Mouse (Mus musculus): ENCODE measurements around the gene Prpsap1. TPM values are rescaled to one million over a fixed set of nuclear protein-coding genes. Genes with fewer than 3 reads are reported as not detected.
A peak's percentile ranks its signal among the peaks of the same experiment; 100 is the strongest.

The Prpsap1 gene
- 177 and 178 TPM in 2 replicates for polyA plus RNA-seq (2015; fragmentation: Nextera tagmentation; extraction: Ambion mirVana)

GRCm38 (mm10) chr11:116493795-116494252 lies at the start of gene Prpsap1:
Gene Prpsap1, minus strand, starts transcription at chr11:116494202.
- H3K4me3 ChIP-seq = no peak within 1 kb of the TSS
- no peak for ATAC-seq (ENCODE audit: low read depth)
- H3K36me3 ChIP-seq = no peaks in the 10 kb centered on the region
- H3K4me2 ChIP-seq = no peak within 1 kb of the TSS
- peaks cover 37% of the 10 kb centered on the region for H3K4me1 ChIP-seq (replicated peaks)
- 26% methylated on average over 4 of the region's 4 CpGs for WGBS
- no peaks in the 10 kb centered on the region for H3K27me3 ChIP-seq
- no peak within 1 kb of the TSS for H3K9ac ChIP-seq
- H3K27ac ChIP-seq (replicated peaks) = peak within 1 kb of the TSS; percentile 70
- H3K9me3 ChIP-seq = no peaks in the 10 kb centered on the region

GRCm38 (mm10) chr11:116543110-116543509 lies 49.1 kb upstream of the Prpsap1 start:
- no peak overlapping the region for H3K4me2 ChIP-seq
- H3K9ac ChIP-seq = no peak overlapping the region
- H3K9me3 ChIP-seq = no peaks in the 10 kb centered on the region
- H3K36me3 ChIP-seq = peaks cover 94% of the 10 kb centered on the region
- 0 out of 2 replicates have a peak, but pooled peaks cover 6% of the 10 kb centered on the region for H3K4me1 ChIP-seq (replicated peaks)
- 88% methylated on average over 4 of the region's 4 CpGs for WGBS
- ATAC-seq (ENCODE audit: low read depth) = no peak
- no peaks in the 10 kb centered on the region for H3K27me3 ChIP-seq
- no peak overlapping the region for H3K4me3 ChIP-seq
- no peak overlapping the region for H3K27ac ChIP-seq (replicated peaks)

DNA sequence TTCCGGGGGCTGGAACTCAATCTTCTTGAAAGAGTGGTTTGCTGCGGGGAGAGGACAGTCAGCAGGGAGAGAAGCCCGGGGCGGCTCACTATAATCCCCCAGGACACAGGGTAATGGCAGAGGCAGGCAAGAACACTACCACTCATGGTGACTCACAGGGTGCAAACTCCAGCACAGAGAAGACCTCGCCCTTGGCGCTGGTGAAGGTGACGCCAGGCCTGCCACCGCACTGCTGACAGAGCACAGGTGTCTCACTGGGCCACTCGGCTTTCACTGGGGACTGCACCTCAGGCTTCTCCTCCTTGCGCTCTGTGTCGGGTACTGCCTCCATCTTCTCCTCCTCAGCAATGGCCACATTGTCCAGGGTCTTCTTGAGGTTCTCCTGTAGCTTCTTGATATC lies 47.2 kb upstream of the Prpsap1 start:
- Histone ChIP-seq H3K4me3 (no peak overlapping the region), H3K36me3 (peaks cover 95% of the 10 kb centered on the region), H3K4me1 (replicated peaks) (no peaks in the 10 kb centered on the region), H3K27me3 (peaks cover 2% of the 10 kb centered on the region; the same call in 1 of the 2 replicates), H3K27ac (replicated peaks) (no peak overlapping the region), H3K9ac (no peak overlapping the region), H3K9me3 (no peaks in the 10 kb centered on the region), H3K4me2 (no peak overlapping the region)
- ATAC-seq (ENCODE audit: low read depth) = no peak
- 95% methylated on average over 11 of the region's 11 CpGs for WGBS

DNA sequence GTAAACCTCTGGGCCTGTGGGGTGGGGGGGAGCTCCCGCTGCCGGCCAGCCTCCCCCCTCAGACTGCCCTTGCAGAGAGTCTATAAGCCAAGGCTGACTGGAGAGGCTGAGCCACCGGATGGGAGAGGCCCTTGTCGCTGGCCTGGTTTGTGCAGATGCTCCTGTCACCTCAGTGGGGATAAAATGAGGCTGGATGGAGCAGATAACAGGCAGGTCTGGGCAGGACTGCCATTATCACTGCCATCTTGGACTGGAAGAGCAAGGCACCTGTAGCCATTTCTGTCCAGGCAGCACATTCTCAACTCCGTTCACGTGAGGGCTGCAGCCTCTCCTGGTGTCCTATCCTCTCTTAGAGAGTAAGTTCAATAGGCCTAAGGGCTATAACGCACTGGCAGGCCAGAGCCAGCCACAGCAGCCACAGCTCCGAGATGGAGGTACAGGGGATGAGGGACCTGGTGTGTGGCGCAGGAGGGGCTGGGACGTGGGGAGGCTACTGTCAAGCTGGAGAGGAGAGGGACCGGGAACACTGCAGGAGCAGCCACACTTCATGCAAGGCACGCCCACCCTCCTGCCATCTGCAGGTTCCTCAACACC lies 44.2 kb upstream of the Prpsap1 start:
- peaks cover 10% of the 10 kb centered on the region for H3K4me1 ChIP-seq (replicated peaks)
- H3K9ac ChIP-seq = no peak overlapping the region
- no peak overlapping the region for H3K4me2 ChIP-seq
- no peak overlapping the region for H3K4me3 ChIP-seq
- H3K9me3 ChIP-seq = no peaks in the 10 kb centered on the region
- H3K27ac ChIP-seq (replicated peaks) = no peak overlapping the region
- H3K27me3 ChIP-seq = peaks cover 32% of the 10 kb centered on the region
- no peak for ATAC-seq (ENCODE audit: low read depth)
- 89% methylated on average over 12 of the region's 12 CpGs for WGBS
- peaks cover 74% of the 10 kb centered on the region for H3K36me3 ChIP-seq

DNA sequence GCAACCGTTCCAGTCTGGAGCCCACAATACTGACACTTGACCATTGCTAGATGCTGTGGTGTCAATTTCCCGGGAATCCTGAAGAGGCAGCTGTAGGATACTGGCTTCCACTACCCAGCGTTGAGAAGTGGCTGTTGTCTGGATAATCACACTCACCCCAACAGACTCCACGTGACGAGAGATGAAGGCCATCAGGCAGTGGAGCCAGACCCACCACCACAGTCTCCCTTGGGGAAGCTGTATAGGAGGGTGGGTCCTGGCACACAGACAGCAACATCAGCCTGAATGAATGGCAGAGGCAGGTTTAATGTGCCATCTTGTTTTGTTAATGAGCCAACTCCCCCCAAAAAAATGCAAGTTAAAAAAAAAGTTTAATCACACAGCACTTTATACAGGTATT lies 43.4 kb upstream of the Prpsap1 start:
- no peak overlapping the region for H3K27ac ChIP-seq (replicated peaks)
- no peak for ATAC-seq (ENCODE audit: low read depth)
- H3K4me1 ChIP-seq (replicated peaks) = peaks cover 18% of the 10 kb centered on the region
- H3K4me3 ChIP-seq = no peak overlapping the region
- no peak overlapping the region for H3K9ac ChIP-seq
- peaks cover 65% of the 10 kb centered on the region for H3K36me3 ChIP-seq
- H3K9me3 ChIP-seq = no peaks in the 10 kb centered on the region
- WGBS = 78% methylated on average over 5 of the region's 5 CpGs
- H3K4me2 ChIP-seq = no peak overlapping the region
- H3K27me3 ChIP-seq = peaks cover 40% of the 10 kb centered on the region

DNA sequence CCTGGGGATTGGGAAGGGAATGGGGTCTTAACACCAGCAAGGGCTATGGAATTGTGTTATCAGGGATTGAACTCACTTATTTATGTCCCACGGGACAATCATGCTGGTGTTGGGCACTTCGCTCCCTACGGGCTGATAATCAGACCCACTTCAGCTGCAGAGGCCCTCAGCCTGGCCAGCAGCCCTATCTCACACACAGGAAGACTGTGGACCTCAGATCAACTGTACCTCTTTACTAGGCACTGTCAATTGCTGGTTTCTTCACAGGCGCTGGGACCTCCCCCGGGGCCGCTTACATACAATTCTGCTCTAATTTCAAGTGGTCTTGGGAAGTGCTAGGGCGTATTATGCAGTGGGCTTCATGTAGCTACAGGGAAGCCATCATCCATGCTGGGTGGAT lies 42.7 kb upstream of the Prpsap1 start:
- no peak for ATAC-seq (ENCODE audit: low read depth)
- 88% methylated on average over 7 of the region's 7 CpGs for WGBS
- Histone ChIP-seq H3K4me3 (no peak overlapping the region), H3K4me1 (replicated peaks) (peaks cover 25% of the 10 kb centered on the region), H3K9me3 (no peaks in the 10 kb centered on the region), H3K27ac (replicated peaks) (no peak overlapping the region), H3K9ac (no peak overlapping the region), H3K36me3 (peaks cover 58% of the 10 kb centered on the region), H3K27me3 (peaks cover 47% of the 10 kb centered on the region), H3K4me2 (no peak overlapping the region)

GRCm38 (mm10) chr11:116534154-116534865 lies 40.3 kb upstream of the Prpsap1 start:
- Histone ChIP-seq H3K4me3 (peak overlapping the region; percentile 43), H3K4me2 (peak overlapping the region; percentile 80), H3K36me3 (peaks cover 34% of the 10 kb centered on the region), H3K27ac (replicated peaks) (no peak overlapping the region), H3K9ac (0 out of 2 replicates have a peak overlapping the region, but pooled peaks have one; percentile 66), H3K9me3 (no peaks in the 10 kb centered on the region), H3K27me3 (peaks cover 68% of the 10 kb centered on the region), H3K4me1 (replicated peaks) (peaks cover 44% of the 10 kb centered on the region)
- 21% methylated on average over 20 of the region's 20 CpGs for WGBS
- 0 out of 2 replicates have a peak, but pooled peaks have one; percentile 24 for ATAC-seq (ENCODE audit: low read depth)

GRCm38 (mm10) chr11:116533341-116534153 lies 39.5 kb upstream of the Prpsap1 start:
- Histone ChIP-seq H3K9ac (peak overlapping the region; percentile 66), H3K4me1 (replicated peaks) (peaks cover 44% of the 10 kb centered on the region), H3K4me3 (peak overlapping the region; percentile 43), H3K4me2 (peak overlapping the region; percentile 80), H3K27ac (replicated peaks) (no peak overlapping the region), H3K27me3 (peaks cover 71% of the 10 kb centered on the region), H3K36me3 (peaks cover 27% of the 10 kb centered on the region), H3K9me3 (no peaks in the 10 kb centered on the region)
- WGBS = under 1% methylated on average over 63 of the region's 63 CpGs
- ATAC-seq (ENCODE audit: low read depth) = 0 out of 2 replicates have a peak, but pooled peaks have one; percentile 14

DNA sequence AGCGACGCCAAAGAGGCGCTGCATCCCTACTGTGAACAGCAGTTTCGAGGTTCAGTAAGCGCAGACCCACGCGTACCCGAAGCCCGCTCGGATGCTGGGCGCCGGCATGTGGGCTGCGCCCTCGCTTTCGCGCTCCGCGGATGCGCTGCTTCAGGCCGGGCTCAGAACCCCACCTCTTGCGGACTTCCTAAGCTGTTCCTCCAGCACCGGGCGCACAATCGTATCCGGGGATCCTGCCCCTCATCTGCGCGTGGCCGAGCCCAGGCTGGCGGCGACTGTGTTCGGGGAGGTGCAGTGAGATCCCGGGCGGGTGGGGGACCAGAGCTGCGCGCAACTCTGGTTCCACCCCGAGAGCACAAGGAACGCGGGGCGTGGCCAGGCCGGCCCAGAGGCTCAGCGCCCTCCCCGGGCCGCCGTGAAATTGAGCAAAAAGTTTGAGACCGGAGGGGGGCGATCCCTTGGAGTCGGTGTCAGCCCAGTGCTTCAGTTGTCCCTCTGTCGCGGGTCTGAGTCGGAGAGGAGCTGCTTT lies 38.9 kb upstream of the Prpsap1 start:
- Histone ChIP-seq H3K4me1 (replicated peaks) (peaks cover 44% of the 10 kb centered on the region), H3K4me2 (peak overlapping the region; percentile 80), H3K9me3 (no peaks in the 10 kb centered on the region), H3K4me3 (peak overlapping the region; percentile 43), H3K27me3 (peaks cover 71% of the 10 kb centered on the region), H3K27ac (replicated peaks) (no peak overlapping the region), H3K36me3 (peaks cover 20% of the 10 kb centered on the region), H3K9ac (peak overlapping the region; percentile 66)
- under 1% methylated on average over 46 of the region's 50 CpGs for WGBS
- 0 out of 2 replicates have a peak, but pooled peaks have one; percentile 30 for ATAC-seq (ENCODE audit: low read depth)

- Histone ChIP-seq H3K4me1 (replicated peaks) (peaks cover 44% of the 10 kb centered on the region), H3K4me3 (peak overlapping the region; percentile 43), H3K36me3 (peaks cover 18% of the 10 kb centered on the region), H3K27ac (replicated peaks) (no peak overlapping the region), H3K27me3 (peaks cover 71% of the 10 kb centered on the region), H3K9ac (peak overlapping the region; percentile 66; the same call in 1 of the 2 replicates), H3K4me2 (peak overlapping the region; percentile 80), H3K9me3 (no peaks in the 10 kb centered on the region)
- ATAC-seq (ENCODE audit: low read depth) = no peak
- under 1% methylated on average over 30 of the region's 30 CpGs for WGBS
Measured at GRCm38 (mm10) chr11:116532262-116532809, 38.3 kb upstream of the Prpsap1 start.

GRCm38 (mm10) chr11:116531371-116532191 lies 37.6 kb upstream of the Prpsap1 start:
- H3K27me3 ChIP-seq = peaks cover 71% of the 10 kb centered on the region
- ATAC-seq (ENCODE audit: low read depth) = no peak
- 3% methylated on average over 48 of the region's 48 CpGs for WGBS

More at GRCm38 (mm10) chr11:116531371-116532191, 37.6 kb upstream of the Prpsap1 start:
- Histone ChIP-seq H3K9me3 (no peaks in the 10 kb centered on the region), H3K9ac (peak overlapping the region; percentile 66), H3K36me3 (peaks cover 12% of the 10 kb centered on the region), H3K27ac (replicated peaks) (peak overlapping the region; percentile 23; the same call in 1 of the 2 replicates), H3K4me3 (peak overlapping the region; percentile 43), H3K4me2 (peak overlapping the region; percentile 80), H3K4me1 (replicated peaks) (peaks cover 44% of the 10 kb centered on the region)

Data from neural tube, embryonic 13.5 days (tissue).